Mouse (Mus musculus): ENCODE measurements at regions not wholly inside any gene's neighbourhood (a gene's known extent, or its start where the extent isn't known, plus 50 kb on each side); places are given as distances from the start of the nearest gene placed in this dataset.

DNA sequence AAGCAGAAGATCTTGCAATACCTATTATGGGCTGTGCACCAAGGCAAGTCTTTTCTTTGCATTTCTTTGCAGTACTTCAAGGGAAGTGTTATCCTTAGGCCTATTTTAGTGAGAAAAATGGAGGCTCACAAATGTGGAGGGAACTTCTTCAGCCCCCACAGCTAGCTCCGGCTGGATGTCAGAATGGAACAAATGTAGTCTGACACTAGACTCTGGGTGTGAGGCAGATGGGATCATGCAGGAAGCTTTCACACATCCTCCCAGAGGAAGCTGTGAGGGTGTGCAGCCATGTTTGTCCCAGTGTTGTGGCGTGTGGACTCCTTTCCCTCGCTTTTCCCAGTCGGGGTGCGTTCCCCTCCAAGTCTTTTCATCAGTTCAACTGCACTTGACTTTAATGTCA is 268.0 kb downstream of the Gm11011 start:
- DNase-seq: no peak

DNA sequence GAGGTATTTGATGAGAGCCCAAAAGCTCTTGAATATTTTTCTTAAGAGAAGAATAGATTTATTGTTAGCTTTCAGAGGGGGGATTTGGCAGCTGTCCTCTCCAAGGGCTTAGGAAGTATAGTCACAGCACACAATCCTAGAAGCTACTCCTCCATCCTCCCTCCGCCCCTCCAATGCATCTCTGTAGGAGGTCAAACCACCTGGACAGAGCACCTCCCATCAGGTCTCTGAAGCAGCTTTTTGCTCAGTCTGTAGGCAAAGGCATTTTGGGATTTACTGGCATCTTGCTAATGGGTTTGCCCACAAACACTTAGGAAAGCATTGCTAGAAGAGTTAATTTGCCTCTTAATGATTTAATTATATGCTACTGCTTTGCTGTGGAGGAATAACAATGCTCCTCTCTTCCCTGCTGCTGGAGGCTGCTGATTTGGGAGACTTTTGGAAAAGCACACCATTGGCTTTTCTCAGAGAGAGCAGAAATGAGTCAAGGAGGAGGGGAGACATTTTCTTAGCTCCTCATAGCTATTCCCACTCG is 273.1 kb downstream of the Gm11011 start:
- no peak for DNase-seq

DNA sequence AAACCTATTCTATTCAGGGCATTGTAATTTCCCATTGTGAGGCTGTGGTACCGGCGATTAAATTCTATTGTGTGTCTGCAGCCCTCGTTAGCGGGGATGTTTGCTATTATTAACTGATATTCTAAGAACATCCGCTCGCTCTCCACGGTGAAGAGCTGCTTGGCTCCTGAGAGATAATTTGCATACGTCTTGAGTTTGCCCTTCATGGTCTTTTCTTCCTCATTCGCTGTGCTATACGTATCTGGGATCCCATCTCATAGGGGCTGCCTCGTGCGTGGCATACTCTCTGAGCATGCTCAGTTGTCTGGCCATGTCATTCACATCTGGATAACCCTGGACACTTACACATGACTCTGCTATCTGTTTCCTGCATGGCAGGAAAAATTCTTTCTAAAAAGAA is 275.7 kb downstream of the Gm11011 start:
- DNase-seq: no peak

DNA sequence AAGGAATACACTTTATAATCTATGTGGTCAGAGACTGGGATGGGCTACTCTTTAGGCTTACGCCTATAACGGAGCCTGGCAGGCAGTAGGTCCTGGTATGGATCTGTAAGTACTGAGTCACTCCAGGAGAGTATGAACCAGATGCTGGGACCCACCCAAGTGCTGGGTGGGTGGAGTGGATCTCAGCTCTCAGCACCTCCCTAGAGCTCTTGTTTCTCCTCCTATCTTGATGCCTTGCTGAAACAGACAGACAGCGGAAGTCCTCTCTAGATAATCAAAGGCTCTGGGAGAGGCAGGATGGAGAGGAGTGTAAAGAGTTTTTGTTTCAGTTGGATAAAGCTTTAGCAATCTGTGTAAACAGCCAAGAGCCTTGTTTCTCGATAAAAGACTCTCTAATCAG is 276.2 kb downstream of the Gm11011 start:
- no peak for DNase-seq

DNA sequence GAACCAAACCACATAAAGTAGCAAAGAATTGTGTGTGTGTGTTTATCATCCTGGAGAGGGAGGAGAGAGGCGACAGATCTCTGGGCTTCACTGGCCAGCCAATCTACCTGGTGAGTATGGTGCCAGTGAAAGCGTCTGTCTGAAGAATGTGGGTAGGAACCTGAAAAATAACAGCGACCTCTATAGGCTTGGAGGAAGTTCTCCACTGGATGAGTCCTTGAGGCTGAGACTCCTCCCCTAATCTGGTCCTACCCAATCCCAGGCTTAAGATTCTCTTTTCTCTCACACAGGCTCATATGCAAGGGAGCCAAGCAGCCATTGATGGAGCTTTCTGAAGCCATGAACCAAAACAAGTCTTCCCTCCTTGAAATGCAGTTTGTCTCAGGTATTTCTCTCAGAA is 283.2 kb downstream of the Gm11011 start:
- no peak for DNase-seq

DNA sequence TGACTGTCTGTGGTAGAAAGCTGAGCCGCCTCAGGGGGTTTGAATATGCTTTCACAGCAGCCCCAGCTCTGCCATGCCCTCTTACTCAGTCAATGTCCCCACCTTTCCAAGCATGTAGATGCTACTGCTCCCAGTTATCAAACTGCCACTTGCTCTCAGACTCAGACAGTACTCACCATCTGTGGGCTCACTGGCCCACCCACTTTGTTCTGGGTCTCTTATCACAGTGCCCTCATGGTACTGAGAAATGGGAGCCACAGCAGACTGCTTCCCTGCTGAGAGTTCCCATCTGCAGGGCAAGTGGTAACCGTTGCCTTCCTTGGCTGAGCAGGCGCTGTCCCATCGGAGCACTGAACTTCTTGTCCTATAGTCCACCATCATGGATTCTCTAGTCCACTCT is 286.6 kb downstream of the Gm11011 start:
- no peak for DNase-seq

DNA sequence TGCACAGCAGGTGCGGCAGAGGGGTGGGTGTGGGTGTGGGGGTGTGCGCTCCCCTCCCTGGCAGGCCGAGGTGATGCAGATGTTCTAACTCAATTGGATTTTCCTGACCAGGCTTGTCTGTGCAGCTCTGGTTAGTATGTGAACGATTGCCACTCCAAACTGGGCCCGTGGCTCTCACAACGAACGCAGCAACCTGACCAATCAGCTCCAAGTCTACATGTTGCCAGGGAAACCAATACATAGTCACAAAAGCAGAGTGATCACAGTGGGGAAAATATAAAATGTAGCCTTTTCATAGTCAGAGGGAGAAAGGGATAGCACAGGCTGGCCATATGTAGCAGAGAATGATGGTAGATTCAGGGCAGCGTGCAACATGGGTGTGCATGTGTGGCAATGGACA is 287.1 kb downstream of the Gm11011 start:
- no peak for DNase-seq

DNA sequence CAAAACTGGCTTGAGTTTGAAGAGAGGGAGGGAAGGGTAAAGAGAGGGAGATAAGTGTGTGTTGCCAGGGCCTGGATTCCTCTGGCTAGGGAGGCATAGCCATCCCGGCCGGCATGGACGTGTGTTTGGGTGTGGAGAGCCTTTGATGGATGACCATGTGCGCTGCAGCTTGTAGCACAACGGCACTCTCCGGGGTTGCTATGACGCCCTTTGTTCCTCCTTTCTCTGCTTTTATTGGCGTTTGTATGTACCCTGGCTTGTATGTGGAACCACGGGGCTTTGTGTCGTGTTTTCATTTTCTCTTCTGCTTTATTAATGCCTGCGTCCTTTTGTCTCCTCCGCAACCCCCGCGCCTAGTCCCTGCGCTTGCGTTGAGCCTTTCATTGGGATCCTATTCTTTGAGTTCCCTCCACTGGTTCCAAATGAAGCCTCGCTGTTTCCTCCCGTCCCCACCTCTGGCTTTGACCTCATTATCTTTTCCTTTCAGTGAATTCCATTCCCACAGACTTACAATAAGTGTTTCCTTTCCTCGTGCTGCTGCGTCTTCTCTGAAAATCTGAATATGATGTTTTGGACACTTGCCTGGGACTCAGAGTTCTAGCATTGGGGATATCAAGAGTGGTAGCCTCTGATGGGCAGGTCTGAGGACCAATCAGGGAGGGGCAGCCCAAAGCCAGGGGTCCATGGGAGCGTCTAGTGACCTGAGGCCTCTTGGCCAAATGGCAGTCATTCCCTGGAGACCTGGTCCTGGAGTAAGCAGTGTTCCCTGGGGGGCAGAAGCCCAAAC is 289.5 kb downstream of the Gm11011 start:
- DNase-seq: peak; percentile 84

DNA sequence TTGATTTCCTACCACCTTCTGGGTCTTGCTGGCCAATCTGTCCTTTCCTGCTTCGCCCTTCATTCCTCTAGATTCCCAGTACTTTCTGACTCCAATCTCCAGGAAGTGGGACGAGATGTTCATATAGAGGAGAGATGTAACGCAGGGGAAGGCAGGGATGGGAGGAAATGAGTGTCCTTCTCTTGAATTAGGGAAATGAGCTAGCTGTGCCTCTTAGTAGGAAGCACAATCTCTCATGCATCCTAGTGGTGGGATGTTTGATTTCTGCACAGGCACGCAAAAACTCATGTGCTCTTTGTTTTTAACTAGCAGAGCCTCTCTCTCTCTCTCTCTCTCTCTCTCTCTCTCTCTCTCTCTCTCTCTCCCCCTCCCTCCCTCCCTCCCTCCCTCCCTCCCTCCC is 290.3 kb downstream of the Gm11011 start:
- peak; percentile 25 for DNase-seq

DNA sequence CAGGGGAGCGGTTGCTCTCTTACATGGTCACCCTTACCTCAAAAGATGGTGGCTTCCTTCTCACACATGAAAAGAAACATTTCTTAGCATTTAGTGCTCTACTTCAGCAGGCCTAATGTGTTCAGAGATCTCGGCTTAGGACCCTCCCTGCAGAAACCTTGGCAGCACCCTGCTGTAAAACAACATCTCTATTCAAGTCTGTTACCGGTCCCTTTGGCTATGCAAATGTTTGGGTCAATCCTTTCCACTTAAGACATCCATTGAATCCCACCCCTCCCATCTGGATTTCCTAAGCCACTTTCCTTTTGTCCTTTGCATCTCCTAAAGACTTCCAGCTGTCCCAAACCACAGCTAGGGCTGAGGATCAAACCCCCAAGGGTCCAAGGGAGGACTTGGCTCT is 294.2 kb downstream of the Gm11011 start:
- DNase-seq: no peak

DNA sequence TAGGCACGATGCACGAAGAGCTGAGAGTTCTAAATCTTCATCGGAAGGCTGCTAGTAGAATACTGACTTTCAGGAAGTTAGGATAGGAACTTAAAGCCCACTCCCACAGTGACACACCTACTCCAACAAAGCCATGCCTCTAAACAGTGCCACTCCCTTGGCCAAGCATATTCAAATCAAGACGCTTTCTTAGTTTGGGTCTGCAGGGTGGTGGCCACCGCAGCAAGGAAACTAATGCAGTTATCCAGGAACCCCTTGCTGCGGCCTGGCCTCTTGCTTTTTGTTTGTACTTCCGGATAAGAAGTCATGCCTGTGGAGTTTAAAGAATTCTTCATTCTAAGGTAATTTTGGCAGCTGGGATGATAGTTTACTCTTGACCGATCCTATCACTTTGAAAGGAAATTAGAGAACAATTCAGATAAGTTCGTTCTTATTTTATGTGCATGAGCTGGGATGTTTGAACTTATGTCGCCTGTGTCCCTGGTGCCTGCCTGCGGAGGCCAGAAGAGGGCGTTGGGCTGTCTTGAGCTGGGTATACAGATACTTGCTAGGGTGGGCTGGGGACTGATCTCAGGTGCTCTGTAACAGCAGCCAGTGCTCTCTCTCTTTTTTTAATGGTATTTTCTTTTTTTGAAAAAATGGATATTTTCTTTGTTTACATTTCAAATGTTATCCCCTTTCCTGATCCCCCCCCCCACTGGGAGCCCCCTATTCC is 298.5 kb downstream of the Gm11011 start:
- DNase-seq: no peak

DNA sequence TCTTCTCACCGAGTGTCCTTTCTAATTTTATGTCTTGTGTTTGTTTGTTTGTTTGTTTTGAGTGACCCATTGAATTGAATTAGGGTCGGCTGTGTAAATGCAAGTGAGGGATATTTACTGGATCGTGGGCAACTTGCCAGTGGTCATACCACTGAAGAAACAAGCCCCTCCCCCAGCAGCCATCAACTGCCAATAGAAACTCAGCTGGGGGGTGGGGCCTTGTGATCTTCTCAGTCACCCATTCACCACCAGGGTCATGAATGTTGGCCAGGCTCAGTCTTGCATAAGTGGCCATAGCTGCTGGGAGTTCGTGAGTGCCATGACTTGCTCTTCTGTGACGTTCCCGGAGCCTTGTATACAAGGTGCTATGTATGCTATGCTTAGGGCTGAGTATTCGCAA is 300.8 kb downstream of the Gm11011 start:
- DNase-seq: no peak

DNA sequence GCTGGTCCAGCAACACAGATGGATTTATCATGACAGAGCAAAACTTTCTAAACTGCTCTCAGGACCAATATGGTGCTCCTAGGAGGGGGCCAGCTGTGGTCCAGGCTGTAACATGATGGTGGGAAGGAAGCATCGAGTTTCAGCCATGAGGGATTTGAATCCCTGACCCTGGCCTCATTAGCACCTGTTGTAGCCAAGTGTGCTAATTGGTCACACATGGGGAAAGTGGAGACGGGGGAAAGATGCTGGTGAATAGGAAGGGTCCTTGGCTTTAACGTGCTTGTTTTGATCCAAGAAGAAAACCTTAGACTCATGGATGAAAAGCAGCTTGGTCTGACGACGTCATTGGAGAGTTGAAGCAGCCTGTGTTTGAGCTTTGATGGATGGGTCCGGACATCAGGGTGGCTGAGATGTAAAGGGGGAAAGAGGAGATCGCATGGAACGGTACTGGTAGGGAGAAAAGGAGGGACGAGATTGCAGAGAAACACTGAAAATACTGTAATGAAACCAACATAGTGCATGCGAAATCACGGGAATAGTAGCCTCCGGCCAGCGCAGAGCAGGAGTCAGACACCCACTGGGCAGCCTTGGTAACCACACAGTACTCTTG is 304.9 kb downstream of the Gm11011 start:
- DNase-seq: peak; percentile 51

DNA sequence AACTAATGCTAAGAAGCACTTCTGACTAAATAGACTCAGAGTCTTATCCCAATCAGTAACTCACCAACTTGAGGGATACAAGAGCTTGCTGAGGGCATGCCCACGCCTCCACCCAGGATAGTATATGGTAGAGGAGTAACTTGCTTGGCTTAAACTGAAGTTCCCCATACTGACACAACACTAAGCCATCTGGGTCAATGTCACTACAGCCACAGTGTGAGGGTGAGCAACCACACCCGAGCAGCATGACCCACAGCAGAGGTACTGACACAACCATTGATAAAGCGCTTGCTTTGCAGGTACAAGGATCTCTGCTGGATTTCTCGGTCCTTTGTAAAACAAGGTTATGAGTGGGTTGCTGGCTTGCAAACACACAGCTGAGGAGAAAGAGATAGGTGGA is 312.2 kb downstream of the Gm11011 start:
- no peak for DNase-seq

DNA sequence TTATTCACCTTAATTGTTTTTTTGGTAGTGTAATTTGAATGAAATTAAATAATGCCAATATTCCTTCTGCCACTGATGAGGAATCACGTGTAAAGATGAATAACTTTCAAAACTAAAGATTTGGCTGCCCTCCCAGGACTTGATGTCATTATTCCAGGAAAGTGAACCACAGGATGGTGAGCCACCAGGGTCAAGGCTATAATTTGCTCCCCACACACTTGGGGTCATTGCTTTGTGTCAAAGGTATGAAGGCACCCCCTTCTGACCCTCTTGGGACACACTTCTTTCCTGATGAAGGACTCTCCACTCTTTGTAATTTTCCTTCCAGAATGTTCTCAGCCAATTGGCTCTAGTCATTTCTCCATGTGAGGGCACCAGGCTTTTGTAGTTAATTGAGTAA is 313.4 kb downstream of the Gm11011 start:
- DNase-seq: no peak

DNA sequence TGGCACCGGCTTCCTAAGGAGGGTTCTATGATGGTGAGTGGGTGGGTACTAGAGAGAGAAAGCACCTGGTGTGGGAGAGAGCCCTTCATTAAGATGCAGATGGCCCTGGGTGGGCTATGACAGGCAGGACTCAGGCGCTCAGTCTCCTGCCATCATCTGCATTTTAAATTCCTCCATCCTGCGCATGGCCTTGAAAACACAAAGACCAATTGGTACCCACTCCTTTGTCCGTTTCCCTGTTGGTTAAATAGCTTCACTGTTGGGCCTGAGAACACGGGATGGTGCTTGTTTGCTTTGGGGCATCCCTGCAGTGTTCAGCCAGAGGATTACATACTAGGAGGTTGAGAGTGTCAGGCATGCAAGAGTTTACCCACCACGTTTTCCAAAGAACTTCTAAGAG is 314.9 kb downstream of the Gm11011 start:
- peak; percentile 29 for DNase-seq

DNA sequence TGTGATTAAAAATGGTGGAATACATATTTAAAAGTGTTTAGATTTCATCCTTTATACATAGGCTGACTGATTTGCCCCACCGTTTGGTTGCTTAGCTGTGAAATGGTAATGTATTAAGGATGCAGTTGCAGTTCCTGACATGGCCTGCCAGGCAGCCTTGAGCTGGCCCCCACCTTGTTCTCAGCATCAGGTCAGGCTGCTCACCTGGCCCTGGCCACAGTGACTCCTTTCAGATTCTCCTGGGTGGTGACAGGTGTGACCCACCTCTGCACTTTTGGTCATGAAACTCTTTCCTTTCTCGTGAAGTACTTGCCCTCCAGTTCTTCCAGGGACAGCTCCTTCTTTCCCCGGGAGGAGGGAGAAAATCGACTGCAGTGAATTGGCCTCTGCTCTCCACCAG is 315.5 kb downstream of the Gm11011 start:
- DNase-seq: peak; percentile 12

DNA sequence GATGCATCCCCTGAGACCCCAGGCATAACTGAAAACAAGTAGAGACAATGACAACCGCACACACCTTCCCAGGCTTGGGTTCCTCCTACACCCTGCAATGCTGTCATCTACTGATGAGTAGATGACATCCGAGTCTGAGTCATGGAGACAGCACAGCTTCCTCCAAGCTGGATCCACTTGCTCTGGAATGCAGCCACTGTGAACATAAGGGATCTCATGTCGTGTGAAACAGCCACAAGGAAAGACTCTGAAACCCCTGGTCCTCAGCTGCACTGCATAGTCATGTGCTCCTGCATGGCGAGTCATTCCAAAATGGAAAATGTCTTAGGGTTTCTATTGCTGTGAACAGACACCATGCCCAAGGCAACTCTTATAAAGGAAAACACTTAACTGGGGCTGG is 305.2 kb upstream of the Zfp64 start:
- no peak for DNase-seq

DNA sequence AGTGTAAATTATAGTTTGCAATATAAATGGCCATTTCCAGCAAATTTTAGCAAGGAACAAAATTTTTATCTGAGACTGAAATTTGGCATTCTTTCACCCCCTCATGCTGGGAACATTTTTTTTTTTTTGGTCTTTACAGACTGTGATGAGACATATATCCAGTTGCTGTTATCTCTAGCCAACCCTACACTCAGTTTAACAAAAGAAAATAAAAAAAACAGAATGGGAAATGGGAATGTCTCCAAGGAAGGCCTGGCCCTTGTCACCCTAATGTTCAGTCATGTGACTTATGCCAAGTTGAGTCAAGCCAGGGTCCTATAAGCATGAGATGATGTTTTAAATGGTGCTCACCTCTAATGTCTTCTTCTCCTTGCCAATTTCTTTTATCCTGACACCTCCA is 289.2 kb upstream of the Zfp64 start:
- DNase-seq: no peak

DNA sequence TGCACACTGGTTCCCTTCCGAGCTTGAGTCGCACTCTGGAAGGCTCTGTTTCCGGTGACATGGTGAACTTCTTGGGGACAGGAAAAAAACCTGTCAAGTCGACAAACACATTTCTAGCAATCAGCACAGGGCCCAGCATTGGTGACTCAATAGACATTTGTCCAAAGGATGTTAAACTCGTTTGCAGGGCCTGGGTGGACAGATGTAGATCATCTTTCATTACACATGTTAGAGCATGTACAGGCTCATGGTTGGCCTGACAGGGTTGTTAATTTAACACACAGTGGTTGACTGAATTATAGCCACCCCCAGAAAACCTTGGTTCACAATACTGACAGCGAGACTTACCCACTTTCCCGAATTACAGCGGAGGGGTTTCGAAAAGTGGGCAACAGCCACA is 288.6 kb upstream of the Zfp64 start:
- DNase-seq: no peak

DNA sequence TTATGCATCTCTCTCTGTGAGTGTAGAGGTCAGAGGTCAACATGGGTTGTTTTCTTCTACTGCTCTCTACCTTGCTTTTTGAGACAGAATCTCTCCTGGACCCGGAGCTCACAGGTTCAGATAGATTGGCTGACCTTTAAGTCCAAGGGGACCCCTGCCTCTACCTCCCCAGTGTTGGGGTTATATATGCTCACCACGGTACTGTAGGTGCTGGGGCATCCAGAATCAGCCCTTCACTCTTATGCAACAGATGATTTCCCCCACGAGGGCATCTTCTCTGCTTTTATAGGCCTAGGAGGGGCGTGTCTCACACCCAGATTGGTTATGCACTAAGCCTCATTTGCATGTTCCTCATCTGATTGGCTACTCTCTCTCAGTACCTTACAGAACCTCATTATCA is 282.5 kb upstream of the Zfp64 start:
- DNase-seq: no peak

DNA sequence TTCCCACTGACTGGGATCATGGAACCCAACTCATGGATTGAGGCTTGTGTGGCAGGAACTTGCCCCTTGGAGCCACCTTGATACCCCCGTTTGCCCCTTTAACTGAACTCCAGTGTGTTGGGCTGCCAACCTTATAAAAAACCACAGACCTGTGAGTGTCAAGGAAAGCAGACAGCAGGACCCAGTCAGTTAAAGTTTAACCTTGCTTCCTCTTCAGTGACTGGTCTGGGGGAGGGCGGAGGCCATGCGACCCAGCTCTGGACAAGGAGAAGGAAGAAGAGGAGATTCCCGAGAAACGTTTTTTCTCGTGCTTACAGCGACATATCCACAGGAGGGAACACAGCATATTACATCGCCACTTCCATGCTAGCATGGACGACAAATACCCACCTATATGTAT is 281.9 kb upstream of the Zfp64 start:
- no peak for DNase-seq

DNA sequence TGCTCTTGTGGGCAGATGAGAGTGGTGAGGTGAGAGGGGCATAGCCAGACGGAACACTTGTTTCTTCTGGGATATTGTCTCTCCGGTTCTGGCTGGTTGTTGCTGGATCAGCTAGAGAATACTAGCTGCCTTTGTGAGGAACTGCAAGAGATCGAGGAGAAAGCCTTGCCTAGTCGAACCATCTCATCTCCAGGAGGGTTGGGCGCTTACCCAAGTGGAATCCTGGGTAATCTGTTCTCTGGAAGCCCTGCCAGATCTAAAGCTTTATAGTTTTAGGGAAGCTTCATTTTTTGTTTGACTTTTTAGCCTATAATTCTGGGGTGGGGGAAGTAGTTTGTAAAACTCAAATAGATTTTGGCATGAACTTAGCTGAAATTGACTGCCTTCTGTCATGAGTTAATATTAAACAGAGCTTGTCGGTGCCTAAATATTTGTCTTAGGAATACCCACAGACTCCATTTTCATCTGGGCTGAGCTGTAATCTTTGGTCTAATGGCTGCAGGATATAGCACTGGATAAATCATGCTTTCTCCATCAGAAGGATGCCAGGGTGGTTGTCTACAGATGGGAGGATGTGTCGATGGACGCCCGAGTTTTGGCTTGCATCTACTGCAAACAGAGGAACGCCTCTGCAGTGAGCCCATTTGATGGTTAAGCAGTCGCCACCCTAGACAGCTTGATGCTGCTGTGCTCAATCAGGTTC is 279.1 kb upstream of the Zfp64 start:
- DNase-seq: no peak
